12 mouse cellular contexts compared by ENCODE assay signal in genomic region chr11:35273416-35273815, GRCm38 (mm10).
DNase-seq lines count a peak whose midpoint lies in the region; ATAC-seq and TF ChIP-seq lines count a peak whose summit lies in the region.
"Had no signal": no experiment of that assay in that cellular context is flagged by ENCODE, and none has a peak within 500 bp of the region (broad histone marks: within the 10 kb centered on the region; RNA-seq: fewer than 3 reads in every experiment).

No protein-coding gene starts in this region.

- no peak for ATAC-seq in midbrain, embryonic 14.5 days (ENCODE audit: low FRiP score, low TSS enrichment)

- 0 out of 2 replicates have a peak, but pooled peaks cover 3% of the 10 kb centered on the region for H3K4me1 ChIP-seq in midbrain, embryonic 14.5 days (ENCODE audit: control insufficient read depth, insufficient read depth, low read length)
- H3K4me1 ChIP-seq in midbrain, embryonic 10.5 days: peaks cover 18% of the 10 kb centered on the region

- H3K4me2 ChIP-seq in midbrain, embryonic 14.5 days (ENCODE audit: low read length): no peak overlapping the region
- H3K4me2 ChIP-seq: heart, embryonic 15.5 days had no signal

- H3K9ac ChIP-seq in midbrain, embryonic 14.5 days (replicated peaks; ENCODE audit: low read length): no peak overlapping the region
- H3K9ac ChIP-seq: heart, embryonic 15.5 days had no signal

- H3K27me3 ChIP-seq in midbrain, embryonic 14.5 days (ENCODE audit: control insufficient read depth, insufficient read depth, low read length): no peaks in the 10 kb centered on the region
- H3K27me3 ChIP-seq in midbrain, embryonic 10.5 days (ENCODE audit: low read depth, poor library complexity, severe bottlenecking): peaks cover 16% of the 10 kb centered on the region; the same call in 1 of the 2 replicates
- H3K27me3 ChIP-seq: heart, embryonic 15.5 days had no signal

- no peak overlapping the region for H3K4me3 ChIP-seq in gastrocnemius, adult 2 months
- no peak overlapping the region for H3K4me3 ChIP-seq in midbrain, embryonic 14.5 days (replicated peaks; ENCODE audit: low read depth, low read length)
- H3K4me3 ChIP-seq in midbrain, embryonic 10.5 days: no peak overlapping the region
- H3K4me3 ChIP-seq: heart, embryonic 15.5 days had no signal

- intact Hi-C loops in gastrocnemius, adult 2 months (cut with DNase I): no loop called here

- 63% methylated on average over 10 of the region's 10 CpGs for WGBS in midbrain, embryonic 14.5 days
- WGBS in midbrain, embryonic 10.5 days: 73% methylated on average over 10 of the region's 10 CpGs

- H3K36me3 ChIP-seq in midbrain, embryonic 14.5 days (ENCODE audit: control insufficient read depth, insufficient read depth, low read length): no peaks in the 10 kb centered on the region
- no peaks in the 10 kb centered on the region for H3K36me3 ChIP-seq in midbrain, embryonic 10.5 days
- H3K36me3 ChIP-seq: heart, embryonic 15.5 days had no signal

- no peaks in the 10 kb centered on the region for H3K9me3 ChIP-seq in midbrain, embryonic 14.5 days (ENCODE audit: control insufficient read depth, low read length)
- no peaks in the 10 kb centered on the region for H3K9me3 ChIP-seq in midbrain, embryonic 10.5 days (replicated peaks)
- H3K9me3 ChIP-seq: heart, embryonic 15.5 days had no signal

- DNase-seq in gastrocnemius, adult 2 months: peak; percentile 44
- DNase-seq in gastrocnemius, postnatal 10 days: no peak
- DNase-seq in retina, postnatal 1 day: peak; percentile 40
- DNase-seq in retina, embryonic 14.5 days (ENCODE audit: low spot score): no peak
- peak; percentile 67 for DNase-seq in kidney, postnatal 10 days
- no peak for DNase-seq in midbrain, embryonic 14.5 days
- DNase-seq in midbrain, embryonic 10.5 days (ENCODE audit: low spot score): no peak
- no peak for DNase-seq in heart, adult 9 months (ENCODE audit: low spot score in 2 of 2)
- DNase-seq: cerebellum, adult 18-20 months; spleen, adult 18-20 months; thymus, adult 18-20 months had no signal

- peak overlapping the region; percentile 58 for H3K27ac ChIP-seq in gastrocnemius, adult 2 months
- no peak overlapping the region for H3K27ac ChIP-seq in midbrain, embryonic 14.5 days (replicated peaks; ENCODE audit: low read depth, low read length)
- no peak overlapping the region for H3K27ac ChIP-seq in midbrain, embryonic 10.5 days (replicated peaks)
- H3K27ac ChIP-seq: heart, embryonic 15.5 days had no signal

- TF ChIP-seq CTCF in gastrocnemius, adult 2 months (IDR thresholded peaks at IDR 0.05): no peak

Comparison
In these comparisons a context has a peak if more than half of its experiments do, and no peak if none do; other contexts are left out.
1. DNase-seq: peak in gastrocnemius, adult 2 months (single experiment), retina, postnatal 1 day (single experiment) and kidney, postnatal 10 days (single experiment); none in gastrocnemius, postnatal 10 days (single experiment), retina, embryonic 14.5 days (single experiment), midbrain, embryonic 14.5 days (single experiment), midbrain, embryonic 10.5 days (single experiment) and heart, adult 9 months (0 of 2).